ENCODE assay signal across 10 mouse cellular contexts in genomic region chr1:187376946-187377671, GRCm38 (mm10).
DNase-seq lines count a peak whose midpoint lies in the region; ATAC-seq and TF ChIP-seq lines count a peak whose summit lies in the region.
"Had no signal": no experiment of that assay in that cellular context is flagged by ENCODE, and none has a peak within 500 bp of the region (broad histone marks: within the 10 kb centered on the region; RNA-seq: fewer than 3 reads in every experiment).

No protein-coding gene starts in this region.

- WGBS in heart, postnatal 0 days = 57% methylated on average over 11 of the region's 11 CpGs
- 85% methylated on average over 11 of the region's 11 CpGs for WGBS in forebrain, embryonic 11.5 days

- H3K27me3 ChIP-seq in heart, postnatal 0 days (ENCODE audit: control insufficient read depth, insufficient read depth, low read length) = no peaks in the 10 kb centered on the region
- no peaks in the 10 kb centered on the region for H3K27me3 ChIP-seq in splenic B cell, adult 2 months (ENCODE audit: control insufficient read depth, insufficient read depth, low read length, poor library complexity, severe bottlenecking)
- H3K27me3 ChIP-seq in forebrain, embryonic 11.5 days (ENCODE audit: control insufficient read depth, insufficient read depth, low read length) = no peaks in the 10 kb centered on the region
- H3K27me3 ChIP-seq: limb, embryonic 15.5 days had no signal

- no peak for DNase-seq in heart, postnatal 0 days (ENCODE audit: low spot score)
- DNase-seq in heart, postnatal 25 days (ENCODE audit: low spot score) = no peak
- DNase-seq in CD4-positive, CD25-positive, alpha-beta regulatory T cell, adult 2 months (ENCODE audit: low read depth, low spot score) = peak; percentile 37
- DNase-seq in splenic B cell, adult 2 months (ENCODE audit: low read depth, low spot score) = peak; percentile 74
- DNase-seq in cerebellum, adult 8-10 months = no peak
- no peak for DNase-seq in forebrain, embryonic 11.5 days (ENCODE audit: low spot score)
- DNase-seq in adrenal gland, postnatal 10 days = no peak
- DNase-seq: gastrocnemius, postnatal 25 days had no signal

- no peaks in the 10 kb centered on the region for H3K36me3 ChIP-seq in heart, postnatal 0 days (replicated peaks; ENCODE audit: control insufficient read depth, insufficient read depth, low read length)
- H3K36me3 ChIP-seq in splenic B cell, adult 2 months (ENCODE audit: control insufficient read depth, insufficient read depth, low read length, poor library complexity, severe bottlenecking) = no peaks in the 10 kb centered on the region
- no peaks in the 10 kb centered on the region for H3K36me3 ChIP-seq in forebrain, embryonic 11.5 days (ENCODE audit: control insufficient read depth, insufficient read depth, low read length)
- H3K36me3 ChIP-seq: limb, embryonic 15.5 days had no signal

- H3K4me2 ChIP-seq in heart, postnatal 0 days (ENCODE audit: low read depth, low read length) = peak overlapping the region; percentile 21; the same call in 1 of the 2 replicates
- no peak overlapping the region for H3K4me2 ChIP-seq in forebrain, embryonic 11.5 days (ENCODE audit: low read depth, low read length, severe bottlenecking)
- H3K4me2 ChIP-seq: limb, embryonic 15.5 days had no signal

- H3K27ac ChIP-seq in heart, postnatal 0 days (ENCODE audit: low read depth) = peak overlapping the region; percentile 46; the same call in 1 of the 2 replicates
- H3K27ac ChIP-seq in forebrain, embryonic 11.5 days (ENCODE audit: low read depth, low read length) = no peak overlapping the region
- H3K27ac ChIP-seq: limb, embryonic 15.5 days had no signal

- ATAC-seq in heart, postnatal 0 days (ENCODE audit: insufficient read depth, low read depth) = no peak
- peak; percentile 55 to 80 for ATAC-seq in hematopoietic stem cell, adult 5-6 weeks (replicated peaks in 1 of 2; ENCODE audit: insufficient read depth in 1 of 2, low FRiP score in 2 of 2, low TSS enrichment in 1 of 2, low read depth in 1 of 2, poor library complexity in 2 of 2, severe bottlenecking in 2 of 2)
- no peak for ATAC-seq in forebrain, embryonic 11.5 days (replicated peaks; ENCODE audit: low FRiP score)

- no peak overlapping the region for H3K4me3 ChIP-seq in heart, postnatal 0 days (ENCODE audit: low read depth, low read length)
- H3K4me3 ChIP-seq in forebrain, embryonic 11.5 days (ENCODE audit: low read depth, low read length) = no peak overlapping the region
- H3K4me3 ChIP-seq: limb, embryonic 15.5 days had no signal

- intact Hi-C loops in heart, postnatal 25 days (cut with DNase I) = no loop called here

- no peak for TF ChIP-seq EP300 in heart, postnatal 0 days (IDR thresholded peaks at IDR 0.05; ENCODE audit: low read depth)

- H3K9ac ChIP-seq in heart, postnatal 0 days (replicated peaks; ENCODE audit: low read depth, low read length) = no peak overlapping the region
- no peak overlapping the region for H3K9ac ChIP-seq in forebrain, embryonic 11.5 days (ENCODE audit: low read length)
- H3K9ac ChIP-seq: limb, embryonic 15.5 days had no signal

- no peak for TF ChIP-seq CTCF in heart, postnatal 0 days (IDR thresholded peaks at IDR 0.05; ENCODE audit: low read depth)

- no peaks in the 10 kb centered on the region; the same call in 1 of the 2 replicates for H3K4me1 ChIP-seq in heart, postnatal 0 days (ENCODE audit: control insufficient read depth, insufficient read depth)
- peaks cover 5% of the 10 kb centered on the region; the same call in 1 of the 2 replicates for H3K4me1 ChIP-seq in forebrain, embryonic 11.5 days (replicated peaks; ENCODE audit: control insufficient read depth, insufficient read depth, low read length)

- no peaks in the 10 kb centered on the region for H3K9me3 ChIP-seq in heart, postnatal 0 days (replicated peaks; ENCODE audit: control insufficient read depth, low read length)
- no peaks in the 10 kb centered on the region for H3K9me3 ChIP-seq in forebrain, embryonic 11.5 days (ENCODE audit: control insufficient read depth, low read length)
- H3K9me3 ChIP-seq: limb, embryonic 15.5 days had no signal

Comparison
In these comparisons a context has a peak if more than half of its experiments do, and no peak if none do; other contexts are left out.
1. ATAC-seq: peak in hematopoietic stem cell, adult 5-6 weeks (2 of 2); none in heart, postnatal 0 days (single experiment) and forebrain, embryonic 11.5 days (single experiment).
2. DNase-seq: peak in CD4-positive, CD25-positive, alpha-beta regulatory T cell, adult 2 months (single experiment) and splenic B cell, adult 2 months (single experiment); none in heart, postnatal 0 days (single experiment), heart, postnatal 25 days (single experiment), cerebellum, adult 8-10 months (single experiment), forebrain, embryonic 11.5 days (single experiment) and adrenal gland, postnatal 10 days (single experiment).